Mouse (Mus musculus) forebrain, embryonic 13.5 days (tissue): Measurements from ENCODE around the gene Cyp2f2. TPM values are rescaled to one million over a fixed set of nuclear protein-coding genes. Genes with fewer than 3 reads are reported as not detected.

Experiments used
- microRNA-seq: library from miRNA; unstranded; fragments of <30 nt; microRNA quantifications from one replicate; pipeline ENCODE4, GENCODE M21; 2016
- polyA plus RNA-seq: library from polyadenylated mRNA; unstranded; fragments of >200 nt; fragmentation: Nextera tagmentation; extraction: Ambion mirVana; gene quantifications from 2 replicates; pipeline ENCODE4 v1.2.1, GENCODE M21; 2015

Gene Cyp2f2
- polyA plus RNA-seq, 1 experiment from 2014 or later: not detected

Small RNA genes within 50 kb of the gene (microRNA-seq; reads per million reads assigned to microRNA genes)
- gene Mir3101: not detected

Other genes starting within 250 kb of the Cyp2f2 start
- gene Cyp2a22, start 180.5 kb upstream of the Cyp2f2 start, polyA plus RNA-seq: not detected in 2 replicates
- gene Cyp2a12, start 90.8 kb upstream of the Cyp2f2 start, polyA plus RNA-seq: not detected in 2 replicates
- 0.17 TPM in 1 of 2 replicates, not detected in the other for gene Cyp2t4, start 33.8 kb downstream of the Cyp2f2 start, polyA plus RNA-seq
- 86.9 and 87.3 TPM in 2 replicates for gene Egln2, start 46.9 kb downstream of the Cyp2f2 start, polyA plus RNA-seq
- gene Rab4b, start 59.0 kb downstream of the Cyp2f2 start, polyA plus RNA-seq: 77.4 and 80.0 TPM in 2 replicates
- gene Gm21983, start 61.2 kb downstream of the Cyp2f2 start, polyA plus RNA-seq: not detected in 2 replicates
- gene Mia, start 61.2 kb downstream of the Cyp2f2 start, polyA plus RNA-seq: 4.3 and 6.2 TPM in 2 replicates
- 4.2 and 4.4 TPM in 2 replicates for gene BC024978, start 75.9 kb downstream of the Cyp2f2 start, polyA plus RNA-seq
- gene Snrpa, start 76.4 kb downstream of the Cyp2f2 start, polyA plus RNA-seq: 269 and 280 TPM in 2 replicates
- gene Itpkc, start 108.8 kb downstream of the Cyp2f2 start, polyA plus RNA-seq: 4.6 and 5.4 TPM in 2 replicates
- gene Coq8b, start 113.1 kb downstream of the Cyp2f2 start, polyA plus RNA-seq: 22.3 and 25.5 TPM in 2 replicates
- 31.1 and 32.3 TPM in 2 replicates for gene Numbl, start 138.5 kb downstream of the Cyp2f2 start, polyA plus RNA-seq
- 10.5 and 13.4 TPM in 2 replicates for gene Ltbp4, start 217.8 kb downstream of the Cyp2f2 start, polyA plus RNA-seq
- gene Shkbp1, start 236.1 kb downstream of the Cyp2f2 start, polyA plus RNA-seq: 85.4 and 89.3 TPM in 2 replicates
- gene Gm20479, start 237.5 kb downstream of the Cyp2f2 start, polyA plus RNA-seq: 0.62 TPM in 1 of 2 replicates, not detected in the other